Mouse (Mus musculus): ENCODE data around the gene Agpat3. TPM values are rescaled to one million over a fixed set of nuclear protein-coding genes. Genes with fewer than 3 reads are reported as not detected.

The Agpat3 gene
- polyA plus RNA-seq, 1 experiment from 2014 or later = 58.2 TPM

DNA sequence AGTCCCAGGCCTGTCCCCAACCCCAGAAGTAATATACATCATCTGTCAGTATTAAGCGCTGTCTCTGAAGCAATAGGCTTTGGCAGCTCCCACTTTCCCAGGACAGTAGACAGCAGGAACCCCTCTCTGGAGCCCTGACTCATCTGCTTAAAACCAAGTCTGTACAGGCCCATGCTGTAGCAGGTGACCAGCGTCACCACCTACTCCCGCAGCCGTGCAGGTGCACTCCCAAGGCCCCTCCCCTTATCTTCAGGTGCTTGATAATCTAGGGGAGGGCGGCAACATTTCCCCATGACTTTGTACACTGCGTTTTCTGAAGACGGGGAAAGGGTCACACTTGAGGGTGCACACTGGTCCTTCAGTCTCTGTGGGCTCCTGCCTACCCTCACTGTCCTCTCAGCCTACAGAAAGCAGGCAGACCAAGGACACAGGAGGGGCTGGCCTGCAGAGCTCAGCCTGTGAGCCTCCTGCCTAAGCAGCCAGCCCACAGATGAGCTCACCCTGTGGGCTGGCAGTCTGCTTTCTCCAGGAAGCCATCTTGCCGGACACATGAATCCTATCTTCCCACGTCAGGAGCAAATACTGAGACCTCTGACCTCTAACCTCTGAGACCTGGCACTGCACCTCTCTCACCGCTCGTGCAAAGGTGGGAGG is 34.9 kb downstream of the Agpat3 start:
- H3K9me3 ChIP-seq = no peaks in the 10 kb centered on the region
- H3K9ac ChIP-seq = no peak overlapping the region
- H3K27ac ChIP-seq = peak overlapping the region; percentile 34
- H3K27me3 ChIP-seq (replicated peaks) = no peaks in the 10 kb centered on the region
- H3K4me1 ChIP-seq (replicated peaks) = 0 out of 2 replicates have a peak, but pooled peaks cover 10% of the 10 kb centered on the region
- no peaks in the 10 kb centered on the region for H3K36me3 ChIP-seq
- ATAC-seq = peak; percentile 84
- H3K4me2 ChIP-seq (replicated peaks) = peak overlapping the region; percentile 7; the same call in 1 of the 2 replicates
- WGBS = 57% methylated on average over 11 of the region's 11 CpGs
- no peak overlapping the region for H3K4me3 ChIP-seq (replicated peaks)

GRCm38 (mm10) chr10:78316228-78317087 is 35.8 kb downstream of the Agpat3 start:
- Histone ChIP-seq H3K27ac (no peak overlapping the region), H3K4me1 (replicated peaks) (peaks cover 19% of the 10 kb centered on the region)
- WGBS = 84% methylated on average over 15 of the region's 15 CpGs

DNA sequence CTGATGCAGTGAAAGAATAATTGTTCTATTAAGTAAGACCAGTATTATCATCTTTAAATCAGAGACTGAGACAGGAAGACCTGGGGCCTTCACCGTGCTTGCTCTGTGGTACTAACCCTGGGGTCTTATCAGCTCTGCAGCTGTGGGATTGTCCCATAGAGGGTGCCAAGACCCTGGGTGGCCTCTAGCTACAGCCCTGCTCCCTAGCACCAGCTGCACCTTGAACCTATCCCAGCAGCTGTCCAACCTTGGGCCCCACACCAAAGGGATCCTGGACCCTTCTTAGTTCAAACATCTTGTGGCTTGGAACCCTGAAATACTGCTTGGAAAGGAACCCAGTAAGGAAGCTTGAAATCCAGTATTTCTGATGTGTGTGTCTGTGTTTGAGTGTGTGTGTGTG is 37.1 kb downstream of the Agpat3 start:
- Histone ChIP-seq H3K4me2 (replicated peaks) (no peak overlapping the region), H3K27ac (no peak overlapping the region), H3K9ac (no peak overlapping the region), H3K9me3 (no peaks in the 10 kb centered on the region), H3K4me1 (replicated peaks) (peaks cover 23% of the 10 kb centered on the region), H3K36me3 (no peaks in the 10 kb centered on the region), H3K4me3 (replicated peaks) (no peak overlapping the region), H3K27me3 (replicated peaks) (no peaks in the 10 kb centered on the region)
- no peak for ATAC-seq
- 63% methylated on average over 1 of the region's 1 CpGs for WGBS

More at GRCm38 (mm10) chr10:78316228-78317087, 35.8 kb downstream of the Agpat3 start:
- no peak for ATAC-seq
- no peak overlapping the region for H3K4me2 ChIP-seq (replicated peaks)
- H3K27me3 ChIP-seq (replicated peaks) = no peaks in the 10 kb centered on the region
- no peaks in the 10 kb centered on the region for H3K9me3 ChIP-seq
- no peak overlapping the region for H3K9ac ChIP-seq
- no peaks in the 10 kb centered on the region for H3K36me3 ChIP-seq
- H3K4me3 ChIP-seq (replicated peaks) = no peak overlapping the region

- Histone ChIP-seq H3K9me3 (no peaks in the 10 kb centered on the region), H3K4me1 (replicated peaks) (peaks cover 20% of the 10 kb centered on the region), H3K36me3 (no peaks in the 10 kb centered on the region), H3K9ac (no peak overlapping the region), H3K4me2 (replicated peaks) (no peak overlapping the region), H3K27me3 (replicated peaks) (no peaks in the 10 kb centered on the region), H3K27ac (no peak overlapping the region), H3K4me3 (replicated peaks) (no peak overlapping the region)
- ATAC-seq = peak; percentile 81
- 64% methylated on average over 13 of the region's 13 CpGs for WGBS
Measured at GRCm38 (mm10) chr10:78311886-78312635, 40.2 kb downstream of the Agpat3 start.

- H3K27me3 ChIP-seq (replicated peaks) = no peaks in the 10 kb centered on the region
- no peak overlapping the region for H3K9ac ChIP-seq
- H3K36me3 ChIP-seq = no peaks in the 10 kb centered on the region
- H3K9me3 ChIP-seq = no peaks in the 10 kb centered on the region
- H3K4me2 ChIP-seq (replicated peaks) = no peak overlapping the region
- 56% methylated on average over 5 of the region's 5 CpGs for WGBS
- no peak overlapping the region for H3K4me3 ChIP-seq (replicated peaks)
- no peak for ATAC-seq
- H3K27ac ChIP-seq = no peak overlapping the region
- peaks cover 20% of the 10 kb centered on the region for H3K4me1 ChIP-seq (replicated peaks)
Measured at GRCm38 (mm10) chr10:78310747-78311267, 41.5 kb downstream of the Agpat3 start.

DNA sequence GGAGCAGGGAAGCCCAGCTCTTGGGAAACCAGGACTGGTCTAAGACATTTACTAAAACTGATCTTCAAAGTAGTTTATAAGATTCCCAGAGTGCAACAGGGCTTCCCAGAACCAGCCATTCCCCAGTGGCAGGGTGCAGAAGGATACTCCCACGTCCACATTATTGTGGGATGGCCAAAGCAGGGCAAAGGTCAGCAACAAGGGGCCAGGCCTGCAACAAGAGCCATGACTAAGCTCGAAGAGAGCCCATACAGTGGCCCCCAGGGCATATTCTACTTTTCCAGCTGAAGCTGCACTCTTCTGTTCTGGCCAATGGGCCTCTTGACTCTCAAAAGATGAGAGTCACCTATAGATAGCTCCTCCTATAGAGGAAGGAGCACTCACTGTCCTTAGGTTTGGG is 43.7 kb downstream of the Agpat3 start:
- Histone ChIP-seq H3K4me3 (replicated peaks) (no peak overlapping the region), H3K36me3 (no peaks in the 10 kb centered on the region), H3K27ac (no peak overlapping the region), H3K4me1 (replicated peaks) (peaks cover 15% of the 10 kb centered on the region), H3K27me3 (replicated peaks) (no peaks in the 10 kb centered on the region), H3K4me2 (replicated peaks) (no peak overlapping the region), H3K9me3 (no peaks in the 10 kb centered on the region), H3K9ac (no peak overlapping the region)
- ATAC-seq = no peak
- WGBS = 42% methylated on average over 2 of the region's 2 CpGs

GRCm38 (mm10) chr10:78307391-78307790 is 44.9 kb downstream of the Agpat3 start:
- Histone ChIP-seq H3K4me2 (replicated peaks) (no peak overlapping the region), H3K4me3 (replicated peaks) (no peak overlapping the region), H3K27me3 (replicated peaks) (no peaks in the 10 kb centered on the region), H3K9me3 (no peaks in the 10 kb centered on the region), H3K36me3 (0 out of 2 replicates have a peak, but pooled peaks cover 2% of the 10 kb centered on the region), H3K27ac (no peak overlapping the region), H3K9ac (no peak overlapping the region), H3K4me1 (replicated peaks) (peaks cover 13% of the 10 kb centered on the region)
- no peak for ATAC-seq
- WGBS = 85% methylated on average over 3 of the region's 3 CpGs

GRCm38 (mm10) chr10:78306027-78306426 is 46.3 kb downstream of the Agpat3 start:
- 0 out of 2 replicates have a peak, but pooled peaks cover 2% of the 10 kb centered on the region for H3K36me3 ChIP-seq
- H3K27me3 ChIP-seq (replicated peaks) = no peaks in the 10 kb centered on the region
- H3K9me3 ChIP-seq = no peaks in the 10 kb centered on the region
- no peak overlapping the region for H3K4me3 ChIP-seq (replicated peaks)
- no peak overlapping the region for H3K9ac ChIP-seq
- H3K4me1 ChIP-seq (replicated peaks) = 0 out of 2 replicates have a peak, but pooled peaks cover 1% of the 10 kb centered on the region
- H3K4me2 ChIP-seq (replicated peaks) = no peak overlapping the region
- ATAC-seq = no peak
- H3K27ac ChIP-seq = no peak overlapping the region; the same call in 1 of the 2 replicates
- WGBS = 70% methylated on average over 4 of the region's 4 CpGs

DNA sequence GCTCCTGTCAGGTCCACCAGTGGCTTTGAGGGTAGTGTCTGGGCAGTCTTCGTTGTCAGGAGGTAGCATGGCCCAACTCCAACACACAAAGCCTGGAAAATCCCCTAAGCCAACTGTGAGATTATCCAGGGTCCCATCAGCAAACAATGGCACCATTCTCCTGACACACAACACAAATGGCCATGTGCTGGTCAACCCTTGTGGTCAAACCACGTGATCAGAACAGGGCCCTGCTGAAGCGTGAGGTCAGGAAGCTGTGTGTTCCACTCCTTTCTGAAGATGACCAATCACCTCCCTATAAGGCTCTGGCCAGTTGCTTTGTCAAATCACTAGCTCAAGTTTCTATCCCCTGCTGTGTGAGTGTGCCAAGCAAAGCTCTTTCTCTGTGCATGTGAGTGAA is 47.3 kb downstream of the Agpat3 start:
- H3K27me3 ChIP-seq (replicated peaks) = no peaks in the 10 kb centered on the region
- 59% methylated on average over 3 of the region's 3 CpGs for WGBS
- 0 out of 2 replicates have a peak, but pooled peaks cover 2% of the 10 kb centered on the region for H3K36me3 ChIP-seq
- H3K9ac ChIP-seq = no peak overlapping the region
- H3K27ac ChIP-seq = no peak overlapping the region
- H3K4me1 ChIP-seq (replicated peaks) = no peaks in the 10 kb centered on the region
- H3K4me2 ChIP-seq (replicated peaks) = no peak overlapping the region
- no peaks in the 10 kb centered on the region for H3K9me3 ChIP-seq
- H3K4me3 ChIP-seq (replicated peaks) = no peak overlapping the region
- no peak for ATAC-seq

- WGBS = 71% methylated on average over 7 of the region's 7 CpGs
Measured at GRCm38 (mm10) chr10:78303675-78304074, 48.6 kb downstream of the Agpat3 start.

DNA sequence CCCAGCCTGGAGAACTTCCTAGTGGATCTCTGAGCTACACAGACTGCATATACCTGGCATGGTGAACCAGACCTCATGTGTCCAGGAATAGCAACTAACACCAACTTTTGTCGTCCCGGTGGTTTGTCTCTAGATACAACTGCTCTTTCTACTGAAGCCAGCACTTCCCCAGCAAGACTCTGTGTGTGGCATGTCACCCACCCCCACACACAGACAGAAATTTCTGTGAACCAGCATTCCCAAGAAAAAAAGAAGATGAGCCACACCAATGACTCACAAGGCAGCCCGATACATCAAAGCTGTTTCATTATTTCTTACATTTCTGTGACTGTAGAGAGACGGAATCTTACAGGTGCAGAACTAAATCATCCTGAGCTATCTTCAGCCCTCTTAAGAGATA is 52.2 kb downstream of the Agpat3 start:
- H3K9me3 ChIP-seq = no peaks in the 10 kb centered on the region
- WGBS = 90% methylated on average over 4 of the region's 4 CpGs
- H3K27me3 ChIP-seq (replicated peaks) = no peaks in the 10 kb centered on the region
- no peak overlapping the region for H3K4me3 ChIP-seq (replicated peaks)
- H3K4me2 ChIP-seq (replicated peaks) = no peak overlapping the region
- ATAC-seq = no peak
- 0 out of 2 replicates have a peak, but pooled peaks cover 4% of the 10 kb centered on the region for H3K4me1 ChIP-seq (replicated peaks)
- no peak overlapping the region for H3K27ac ChIP-seq
- 0 out of 2 replicates have a peak, but pooled peaks cover 2% of the 10 kb centered on the region for H3K36me3 ChIP-seq
- H3K9ac ChIP-seq = no peak overlapping the region

More at GRCm38 (mm10) chr10:78303675-78304074, 48.6 kb downstream of the Agpat3 start:
- peak; percentile 84 for ATAC-seq
- Histone ChIP-seq H3K9ac (no peak overlapping the region), H3K4me1 (replicated peaks) (no peaks in the 10 kb centered on the region), H3K9me3 (no peaks in the 10 kb centered on the region), H3K27me3 (replicated peaks) (no peaks in the 10 kb centered on the region), H3K4me2 (replicated peaks) (0 out of 2 replicates have a peak overlapping the region, but pooled peaks have one; percentile 6), H3K27ac (peak overlapping the region; percentile 22; the same call in 1 of the 2 replicates), H3K36me3 (0 out of 2 replicates have a peak, but pooled peaks cover 2% of the 10 kb centered on the region), H3K4me3 (replicated peaks) (no peak overlapping the region)

Measured in intestine, embryonic 15.5 days (tissue).